Mouse (Mus musculus): Measurements from ENCODE around the gene Adcy9. TPM values are rescaled to one million over a fixed set of nuclear protein-coding genes. Genes with fewer than 3 reads are reported as not detected.
"Not testable (repeated sequence)": the region's sequence is repeated elsewhere in the genome, so short reads cannot be mapped to it uniquely, and the experiment has no call there.

The Adcy9 gene
- polyA plus RNA-seq, 1 experiment: 10.4 TPM

DNA sequence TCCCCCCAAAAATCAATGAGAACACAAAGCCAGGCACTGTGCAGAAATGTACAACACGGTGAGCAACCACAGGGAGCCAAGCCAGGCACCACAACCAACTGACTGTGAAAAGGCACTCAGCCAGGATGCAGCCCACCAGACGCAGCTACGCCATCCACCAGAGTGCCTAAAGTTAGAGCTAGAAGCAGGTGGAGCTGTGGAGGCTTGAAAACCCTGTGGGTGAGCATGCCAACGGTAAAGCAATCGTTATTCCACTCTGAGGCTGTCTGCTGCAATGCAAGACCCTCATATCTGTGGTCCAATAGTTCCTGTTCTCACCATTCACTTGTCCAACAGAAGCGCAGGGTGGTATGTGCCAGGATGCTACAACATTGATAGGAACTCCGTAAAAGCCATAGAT lies 77.7 kb downstream of the Adcy9 start:
- H3K4me1 ChIP-seq (ENCODE audit: control insufficient read depth, insufficient read depth, insufficient read length, low read length): peaks cover 3% of the 10 kb centered on the region; the same call in 1 of the 2 replicates
- WGBS: 95% methylated on average over 7 of the region's 7 CpGs
- no peak overlapping the region for H3K27ac ChIP-seq (ENCODE audit: insufficient read depth, low read depth, low read length)
- H3K4me3 ChIP-seq (ENCODE audit: low read depth, low read length): no peak overlapping the region
- H3K36me3 ChIP-seq (ENCODE audit: control insufficient read depth, insufficient read depth, low read length): 0 out of 2 replicates have a peak, but pooled peaks cover 4% of the 10 kb centered on the region
- no peaks in the 10 kb centered on the region for H3K27me3 ChIP-seq (ENCODE audit: control insufficient read depth, insufficient read depth, low read length)
- TF ChIP-seq POLR2A (IDR thresholded peaks at IDR 0.05; ENCODE audit: low read depth, low read length) (no peak), CTCF (IDR thresholded peaks at IDR 0.05; ENCODE audit: extremely low read depth, insufficient read length, insufficient replicate concordance, low read depth, low read length) (no peak)

DNA sequence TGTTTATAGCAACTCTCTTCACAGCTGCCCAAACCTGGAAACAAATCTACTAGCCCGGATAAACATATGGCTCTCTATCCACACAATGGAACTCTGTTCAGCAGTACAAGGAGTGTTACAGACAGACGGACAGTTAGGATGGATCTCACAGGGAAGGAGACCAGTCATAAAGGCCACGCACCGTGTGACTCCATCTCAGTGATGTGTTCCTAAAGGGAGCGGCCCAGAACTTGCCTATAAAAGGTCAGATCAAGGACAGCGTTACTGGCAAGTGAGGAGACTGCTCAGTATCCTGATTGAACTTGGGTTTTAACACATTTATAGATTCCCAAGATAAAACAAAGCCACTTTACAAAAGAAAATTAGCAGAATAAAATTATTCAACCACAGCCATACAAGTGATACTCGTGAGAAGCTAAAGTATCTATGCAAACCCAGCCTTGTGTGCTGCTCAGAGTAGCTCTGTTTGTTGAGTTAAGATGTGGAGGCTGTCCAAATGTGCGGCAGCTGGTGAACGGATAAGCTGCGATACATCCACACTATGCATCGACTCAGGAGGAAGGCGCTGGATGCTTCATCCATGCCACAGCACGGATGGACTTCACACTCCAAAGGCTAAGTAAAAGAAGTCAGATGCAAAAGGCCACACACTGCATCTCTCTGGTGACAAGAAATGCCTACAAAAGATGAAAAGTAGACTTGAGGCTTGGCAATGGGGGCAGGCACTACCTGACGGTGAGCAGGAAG lies 78.8 kb downstream of the Adcy9 start:
- Histone ChIP-seq H3K4me1 (ENCODE audit: control insufficient read depth, insufficient read depth, insufficient read length, low read length) (peaks cover 3% of the 10 kb centered on the region; the same call in 1 of the 2 replicates), H3K4me3 (ENCODE audit: low read depth, low read length) (no peak overlapping the region), H3K36me3 (ENCODE audit: control insufficient read depth, insufficient read depth, low read length) (0 out of 2 replicates have a peak, but pooled peaks cover 4% of the 10 kb centered on the region), H3K27me3 (ENCODE audit: control insufficient read depth, insufficient read depth, low read length) (no peaks in the 10 kb centered on the region), H3K27ac (ENCODE audit: insufficient read depth, low read depth, low read length) (no peak overlapping the region)
- no peak for TF ChIP-seq POLR2A (IDR thresholded peaks at IDR 0.05; ENCODE audit: low read depth, low read length)
- TF ChIP-seq CTCF (IDR thresholded peaks at IDR 0.05; ENCODE audit: extremely low read depth, insufficient read length, insufficient replicate concordance, low read depth, low read length): no peak
- 81% methylated on average over 14 of the region's 14 CpGs for WGBS

DNA sequence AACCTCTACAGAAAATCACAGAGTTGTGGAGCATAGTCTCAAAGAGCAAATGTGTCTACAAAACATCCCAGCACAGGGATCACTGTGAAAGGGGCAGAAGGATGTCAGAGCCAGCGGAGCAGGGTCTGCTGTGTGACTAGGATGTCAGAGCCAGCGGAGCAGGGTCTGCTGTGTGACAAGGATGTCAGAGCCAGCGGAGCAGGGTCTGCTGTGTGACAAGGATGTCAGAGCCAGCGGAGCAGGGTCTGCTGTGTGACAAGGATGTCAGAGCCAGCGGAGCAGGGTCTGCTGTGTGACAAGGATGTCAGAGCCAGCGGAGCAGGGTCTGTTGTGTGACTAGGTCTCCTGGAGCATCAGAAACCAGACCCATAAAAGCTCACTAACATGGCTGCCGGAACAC lies 81.1 kb downstream of the Adcy9 start:
- H3K4me3 ChIP-seq (ENCODE audit: low read depth, low read length); H3K27ac ChIP-seq (ENCODE audit: insufficient read depth, low read depth, low read length); H3K36me3 ChIP-seq (ENCODE audit: control insufficient read depth, insufficient read depth, low read length); H3K27me3 ChIP-seq (ENCODE audit: control insufficient read depth, insufficient read depth, low read length); H3K4me1 ChIP-seq (ENCODE audit: control insufficient read depth, insufficient read depth, insufficient read length, low read length): not testable (repeated sequence)
- WGBS: 98% methylated on average over 7 of the region's 7 CpGs

DNA sequence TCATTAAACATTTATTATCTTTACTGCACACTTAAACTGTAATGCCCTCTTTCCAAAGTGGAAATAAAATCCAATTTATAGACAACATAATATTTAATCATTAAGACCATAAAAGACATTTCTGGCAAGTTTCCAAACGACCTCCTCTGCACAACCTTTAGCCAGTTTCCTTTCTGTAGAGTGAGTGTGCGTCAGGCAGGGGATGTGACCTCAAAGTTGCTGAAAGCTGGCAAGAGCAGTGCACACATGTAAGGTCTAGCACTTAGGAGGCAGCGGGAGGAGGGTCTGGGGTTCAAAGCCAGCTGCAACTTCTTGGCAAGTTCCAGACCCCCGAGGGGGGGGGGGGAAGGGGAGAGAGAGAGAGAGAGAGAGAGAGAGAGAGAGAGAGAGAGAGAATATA lies 83.0 kb downstream of the Adcy9 start:
- no peak for TF ChIP-seq POLR2A (IDR thresholded peaks at IDR 0.05; ENCODE audit: low read depth, low read length)
- TF ChIP-seq CTCF (IDR thresholded peaks at IDR 0.05; ENCODE audit: extremely low read depth, insufficient read length, insufficient replicate concordance, low read depth, low read length): no peak
- Histone ChIP-seq H3K4me1 (ENCODE audit: control insufficient read depth, insufficient read depth, insufficient read length, low read length) (peaks cover 6% of the 10 kb centered on the region; the same call in 1 of the 2 replicates), H3K36me3 (ENCODE audit: control insufficient read depth, insufficient read depth, low read length) (0 out of 2 replicates have a peak, but pooled peaks cover 4% of the 10 kb centered on the region), H3K27ac (ENCODE audit: insufficient read depth, low read depth, low read length) (no peak overlapping the region), H3K27me3 (ENCODE audit: control insufficient read depth, insufficient read depth, low read length) (no peaks in the 10 kb centered on the region), H3K4me3 (ENCODE audit: low read depth, low read length) (no peak overlapping the region)
- 30% methylated on average over 4 of the region's 4 CpGs for WGBS

DNA sequence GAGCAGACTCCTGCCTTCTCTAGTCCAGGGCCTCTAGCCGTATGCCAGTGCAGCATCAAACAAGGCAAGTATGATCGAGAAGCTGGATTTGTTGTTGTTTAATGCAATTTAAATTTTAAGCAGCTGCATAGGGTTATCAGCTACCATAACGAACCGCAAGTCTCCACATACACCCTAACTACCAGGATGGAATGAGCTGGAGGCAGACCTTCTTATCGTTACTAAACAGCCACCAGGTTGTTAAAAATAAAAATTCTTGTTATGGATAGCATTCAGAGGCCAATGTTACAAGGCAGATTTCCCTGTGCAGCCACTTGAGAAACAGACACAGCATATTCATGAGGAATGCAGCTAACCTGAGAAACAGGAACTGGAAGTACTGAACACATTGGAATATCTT lies 86.5 kb downstream of the Adcy9 start:
- Histone ChIP-seq H3K27me3 (ENCODE audit: control insufficient read depth, insufficient read depth, low read length) (no peaks in the 10 kb centered on the region), H3K4me3 (ENCODE audit: low read depth, low read length) (no peak overlapping the region), H3K4me1 (ENCODE audit: control insufficient read depth, insufficient read depth, insufficient read length, low read length) (peaks cover 6% of the 10 kb centered on the region; the same call in 1 of the 2 replicates), H3K27ac (ENCODE audit: insufficient read depth, low read depth, low read length) (no peak overlapping the region), H3K36me3 (ENCODE audit: control insufficient read depth, insufficient read depth, low read length) (no peaks in the 10 kb centered on the region)
- WGBS: 76% methylated on average over 5 of the region's 5 CpGs
- TF ChIP-seq POLR2A (IDR thresholded peaks at IDR 0.05; ENCODE audit: low read depth, low read length): no peak
- TF ChIP-seq CTCF (IDR thresholded peaks at IDR 0.05; ENCODE audit: extremely low read depth, insufficient read length, insufficient replicate concordance, low read depth, low read length): no peak

DNA sequence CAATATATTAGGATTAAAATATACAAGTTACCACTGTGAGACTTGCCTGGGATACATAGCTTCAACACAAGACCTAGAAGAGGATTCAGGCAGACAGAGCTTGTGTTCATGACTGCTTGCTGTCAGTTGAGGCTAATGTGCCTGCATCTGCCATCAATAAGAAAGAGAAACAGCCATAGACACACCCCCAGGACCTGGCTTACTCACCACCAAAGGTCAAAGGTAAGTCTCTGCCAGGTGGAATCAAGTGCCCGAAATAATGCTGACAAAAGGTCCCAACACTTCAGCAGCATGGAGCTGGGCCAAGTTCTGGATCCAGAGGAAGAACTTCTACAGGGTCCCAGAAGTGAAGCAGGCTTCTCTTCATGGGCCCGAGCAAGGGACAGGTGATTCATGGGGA lies 86.9 kb downstream of the Adcy9 start:
- Histone ChIP-seq H3K4me3 (ENCODE audit: low read depth, low read length) (no peak overlapping the region), H3K4me1 (ENCODE audit: control insufficient read depth, insufficient read depth, insufficient read length, low read length) (peaks cover 6% of the 10 kb centered on the region; the same call in 1 of the 2 replicates), H3K27ac (ENCODE audit: insufficient read depth, low read depth, low read length) (no peak overlapping the region), H3K27me3 (ENCODE audit: control insufficient read depth, insufficient read depth, low read length) (no peaks in the 10 kb centered on the region), H3K36me3 (ENCODE audit: control insufficient read depth, insufficient read depth, low read length) (no peaks in the 10 kb centered on the region)
- WGBS: 45% methylated on average over 2 of the region's 2 CpGs
- no peak for TF ChIP-seq CTCF (IDR thresholded peaks at IDR 0.05; ENCODE audit: extremely low read depth, insufficient read length, insufficient replicate concordance, low read depth, low read length)
- no peak for TF ChIP-seq POLR2A (IDR thresholded peaks at IDR 0.05; ENCODE audit: low read depth, low read length)

DNA sequence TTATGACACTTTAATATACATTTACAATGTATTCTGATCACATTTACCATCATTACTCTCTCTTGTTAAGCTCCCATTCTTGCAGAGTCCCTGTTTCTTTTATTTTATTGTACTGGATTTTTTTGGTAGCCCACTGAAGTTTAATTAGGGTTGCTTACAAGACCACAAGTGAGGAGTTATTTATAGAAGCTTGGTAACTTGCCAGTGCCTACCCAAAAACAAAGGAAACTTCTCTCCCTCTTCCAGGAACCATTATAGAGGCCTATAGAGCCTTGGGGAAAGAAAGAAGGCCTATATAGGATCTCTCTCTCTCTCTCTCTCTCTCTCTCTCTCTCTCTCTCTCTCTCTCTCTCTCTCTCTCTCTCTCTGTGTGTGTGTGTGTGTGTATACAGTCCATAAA lies 93.2 kb downstream of the Adcy9 start:
- Histone ChIP-seq H3K36me3 (ENCODE audit: control insufficient read depth, insufficient read depth, low read length) (peaks cover 2% of the 10 kb centered on the region), H3K27me3 (ENCODE audit: control insufficient read depth, insufficient read depth, low read length) (no peaks in the 10 kb centered on the region), H3K27ac (ENCODE audit: insufficient read depth, low read depth, low read length) (no peak overlapping the region), H3K4me1 (ENCODE audit: control insufficient read depth, insufficient read depth, insufficient read length, low read length) (no peaks in the 10 kb centered on the region), H3K4me3 (ENCODE audit: low read depth, low read length) (no peak overlapping the region)
- TF ChIP-seq POLR2A (IDR thresholded peaks at IDR 0.05; ENCODE audit: low read depth, low read length): no peak
- TF ChIP-seq CTCF (IDR thresholded peaks at IDR 0.05; ENCODE audit: extremely low read depth, insufficient read length, insufficient replicate concordance, low read depth, low read length): no peak

All from small intestine, adult 2 months (tissue).